Mouse (Mus musculus) liver, embryonic 11.5 days (tissue): ENCODE results near the gene Gria1. TPM values are rescaled to one million over a fixed set of nuclear protein-coding genes. Genes with fewer than 3 reads are reported as not detected.

ENCODE experiments used
- ATAC-seq: fragments of 200-750 bp; cut with Nextera tagmentation; replicated peaks from 2 replicates; pipeline ENCODE4 v1.8.0; 2017; ENCODE audit warnings: moderate number of reproducible peaks, mild to moderate bottlenecking, moderate TSS enrichment, moderate library complexity; ENCODE audit not compliant: low FRiP score
- DNase-seq: peaks from one replicate; pipeline ENCODE4 v3.0.0-alpha.2; 2017; ENCODE audit warnings: low spot score
- H3K27ac ChIP-seq: fragments of 300-500 bp; sonication (generic); 2 replicates; pipeline ENCODE4 v1.5.1; 2014; ENCODE audit warnings: mild to moderate bottlenecking, low read depth, low read length, control low read depth
- H3K27me3 ChIP-seq: fragments of 300-500 bp; sonication (generic); replicated peaks from 2 replicates; pipeline ENCODE4 v1.6.1; 2014; ENCODE audit warnings: low read length, mixed read lengths; ENCODE audit not compliant: control insufficient read depth, insufficient read depth
- H3K36me3 ChIP-seq: fragments of 300-500 bp; sonication (generic); 2 replicates; pipeline ENCODE4 v1.6.1; 2014; ENCODE audit warnings: mild to moderate bottlenecking, low read length, moderate library complexity, mixed read lengths; ENCODE audit not compliant: control insufficient read depth, insufficient read depth
- H3K4me1 ChIP-seq: fragments of 300-500 bp; sonication (generic); replicated peaks from 2 replicates; pipeline ENCODE4 v1.6.1; 2014; ENCODE audit warnings: low read length, mixed read lengths; ENCODE audit not compliant: control insufficient read depth, insufficient read depth
- H3K4me2 ChIP-seq: fragments of 300-500 bp; sonication (generic); 2 replicates; pipeline ENCODE4 v1.6.1; 2014; ENCODE audit warnings: mild to moderate bottlenecking, control low read depth, moderate library complexity
- H3K4me3 ChIP-seq: fragments of 300-500 bp; sonication (generic); 2 replicates; pipeline ENCODE4 v1.5.1; 2014; ENCODE audit warnings: low read depth, low read length, control low read depth
- H3K9ac ChIP-seq: fragments of 300-500 bp; sonication (generic); 2 replicates; pipeline ENCODE4 v1.6.1; 2014; ENCODE audit warnings: low read depth, low read length, control low read depth
- H3K9me3 ChIP-seq: fragments of 300-500 bp; sonication (generic); 2 replicates; pipeline ENCODE4 v1.6.1; 2016; ENCODE audit warnings: low read length, inconsistent platforms, mixed read lengths; ENCODE audit not compliant: control insufficient read depth
- WGBS: fragments of 180-500 bp; shearing (Covaris S2); extraction: QIAGEN DNeasy Blood & Tissue Kit; methylation state at CpG from one replicate; pipeline ENCODE4 v1.1.7; 2014; 5-methylcytosine and 5-hydroxymethylcytosine counted together
- polyA plus RNA-seq: library from polyadenylated mRNA; unstranded; fragments of >200 nt; fragmentation: Nextera tagmentation; extraction: Ambion mirVana; gene quantifications from 2 replicates; pipeline ENCODE4 v1.2.1, GENCODE M21; 2014

Gria1 gene
- polyA plus RNA-seq, 1 experiment from 2014 or later, result 0.66 TPM

- Histone ChIP-seq H3K27me3 (peaks cover 5% of the 10 kb centered on the region; the same call in 1 of the 2 replicates), H3K36me3 (no peaks in the 10 kb centered on the region), H3K9ac (no peak overlapping the region), H3K4me2 (no peak overlapping the region), H3K27ac (no peak overlapping the region), H3K4me1 (no peaks in the 10 kb centered on the region), H3K9me3 (no peaks in the 10 kb centered on the region), H3K4me3 (no peak overlapping the region)
- WGBS, result 74% methylated on average over 6 of the region's 6 CpGs
- no peak for ATAC-seq
- DNase-seq, result no peak
Observed at GRCm38 (mm10) chr11:57010611-57011010, 576 bp upstream of the Gria1 start.

GRCm38 (mm10) chr11:57011691-57012039 is 478 bp downstream of the Gria1 start:
- Histone ChIP-seq H3K4me2 (no peak overlapping the region), H3K27ac (no peak overlapping the region), H3K9me3 (no peaks in the 10 kb centered on the region), H3K4me1 (no peaks in the 10 kb centered on the region), H3K27me3 (peaks cover 5% of the 10 kb centered on the region; the same call in 1 of the 2 replicates), H3K4me3 (no peak overlapping the region), H3K9ac (no peak overlapping the region), H3K36me3 (no peaks in the 10 kb centered on the region)
- 7% methylated on average over 11 of the region's 11 CpGs for WGBS
- ATAC-seq, result no peak
- DNase-seq, result no peak

- no peak for DNase-seq
- H3K4me2 ChIP-seq, result no peak overlapping the region
- no peak overlapping the region for H3K27ac ChIP-seq
- H3K27me3 ChIP-seq, result peaks cover 5% of the 10 kb centered on the region; the same call in 1 of the 2 replicates
- H3K9ac ChIP-seq, result no peak overlapping the region
- H3K4me1 ChIP-seq, result no peaks in the 10 kb centered on the region
- no peaks in the 10 kb centered on the region for H3K9me3 ChIP-seq
- no peaks in the 10 kb centered on the region for H3K36me3 ChIP-seq
- ATAC-seq, result no peak
- WGBS, result 45% methylated on average over 12 of the region's 13 CpGs
- H3K4me3 ChIP-seq, result no peak overlapping the region
Observed at GRCm38 (mm10) chr11:57012287-57012921, 1.2 kb downstream of the Gria1 start.

- H3K4me3 ChIP-seq, result no peak overlapping the region
- ATAC-seq (no peak), DNase-seq (no peak)
- H3K36me3 ChIP-seq, result no peaks in the 10 kb centered on the region
- H3K27me3 ChIP-seq, result peaks cover 5% of the 10 kb centered on the region; the same call in 1 of the 2 replicates
- no peaks in the 10 kb centered on the region for H3K4me1 ChIP-seq
- no peak overlapping the region for H3K27ac ChIP-seq
- WGBS, result 68% methylated on average over 9 of the region's 9 CpGs
- H3K9ac ChIP-seq, result no peak overlapping the region
- no peaks in the 10 kb centered on the region for H3K9me3 ChIP-seq
- H3K4me2 ChIP-seq, result no peak overlapping the region
Observed at GRCm38 (mm10) chr11:57013464-57014190, 2.4 kb downstream of the Gria1 start.

GRCm38 (mm10) chr11:57014396-57014795 is 3.2 kb downstream of the Gria1 start:
- Histone ChIP-seq H3K36me3 (no peaks in the 10 kb centered on the region), H3K4me3 (no peak overlapping the region), H3K27me3 (peaks cover 5% of the 10 kb centered on the region; the same call in 1 of the 2 replicates), H3K9ac (no peak overlapping the region), H3K4me1 (no peaks in the 10 kb centered on the region), H3K27ac (no peak overlapping the region), H3K9me3 (no peaks in the 10 kb centered on the region), H3K4me2 (no peak overlapping the region)
- ATAC-seq, result no peak
- 71% methylated on average over 6 of the region's 6 CpGs for WGBS
- no peak for DNase-seq

GRCm38 (mm10) chr11:57018536-57018935 is 7.3 kb downstream of the Gria1 start:
- no peaks in the 10 kb centered on the region; the same call in 1 of the 2 replicates for H3K27me3 ChIP-seq

GRCm38 (mm10) chr11:57022400-57022799 is 11.2 kb downstream of the Gria1 start:
- Histone ChIP-seq H3K9me3 (no peaks in the 10 kb centered on the region), H3K4me3 (no peak overlapping the region), H3K27ac (no peak overlapping the region), H3K4me1 (no peaks in the 10 kb centered on the region), H3K36me3 (no peaks in the 10 kb centered on the region), H3K27me3 (peaks cover 3% of the 10 kb centered on the region), H3K4me2 (no peak overlapping the region), H3K9ac (no peak overlapping the region)
- no peak for ATAC-seq
- DNase-seq, result no peak
- 66% methylated on average over 4 of the region's 4 CpGs for WGBS

More at GRCm38 (mm10) chr11:57018536-57018935, 7.3 kb downstream of the Gria1 start:
- H3K4me1 ChIP-seq, result no peaks in the 10 kb centered on the region
- no peak overlapping the region for H3K27ac ChIP-seq
- WGBS, result 66% methylated on average over 4 of the region's 4 CpGs
- H3K4me3 ChIP-seq, result no peak overlapping the region
- H3K4me2 ChIP-seq, result no peak overlapping the region
- no peak overlapping the region for H3K9ac ChIP-seq
- H3K9me3 ChIP-seq, result no peaks in the 10 kb centered on the region
- H3K36me3 ChIP-seq, result no peaks in the 10 kb centered on the region
- ATAC-seq (no peak), DNase-seq (no peak)

GRCm38 (mm10) chr11:57030448-57030847 is 19.3 kb downstream of the Gria1 start:
- Histone ChIP-seq H3K4me2 (no peak overlapping the region), H3K4me1 (no peaks in the 10 kb centered on the region), H3K27me3 (peaks cover 3% of the 10 kb centered on the region; the same call in 1 of the 2 replicates), H3K9ac (no peak overlapping the region), H3K4me3 (no peak overlapping the region), H3K36me3 (no peaks in the 10 kb centered on the region), H3K9me3 (no peaks in the 10 kb centered on the region), H3K27ac (no peak overlapping the region)
- 63% methylated on average over 5 of the region's 5 CpGs for WGBS
- ATAC-seq (no peak), DNase-seq (no peak)

- Histone ChIP-seq H3K4me3 (no peak overlapping the region), H3K9ac (no peak overlapping the region), H3K27ac (no peak overlapping the region), H3K27me3 (no peaks in the 10 kb centered on the region), H3K9me3 (no peaks in the 10 kb centered on the region), H3K4me2 (no peak overlapping the region), H3K36me3 (no peaks in the 10 kb centered on the region), H3K4me1 (no peaks in the 10 kb centered on the region)
- DNase-seq (no peak), ATAC-seq (no peak)
- 65% methylated on average over 7 of the region's 7 CpGs for WGBS
Observed at GRCm38 (mm10) chr11:57038807-57039206, 27.6 kb downstream of the Gria1 start.
